15 mouse cellular contexts compared by ENCODE assay signal in genomic region chr3:62352071-62352470, GRCm38 (mm10).
A peak's percentile ranks its signal among the peaks of the same experiment; 100 is the strongest.
DNase-seq lines count a peak whose midpoint lies in the region.
"Had no signal": no experiment of that assay in that cellular context is flagged by ENCODE, and none has a peak within 500 bp of the region (broad histone marks: within the 10 kb centered on the region; RNA-seq: fewer than 3 reads in every experiment).

No protein-coding gene starts in this region.

- DNase-seq in lung, postnatal 36 days, result peak; percentile 34
- no peak for DNase-seq in lung, postnatal 14 days
- peak; percentile 18 for DNase-seq in ZHBTc4 (ENCODE audit: low read depth, low spot score)
- DNase-seq in yolk sac, embryonic 10.5 days (ENCODE audit: low spot score), result peak; percentile 47
- DNase-seq in heart, adult 9 months (ENCODE audit: low spot score in 2 of 2), result no peak
- DNase-seq in cerebellum, postnatal 10 days, result no peak
- DNase-seq: adrenal gland, adult 2 months; adrenal gland, postnatal 10 days; adrenal gland, postnatal 25 days; cerebellum, adult 11 months; cerebellum, adult 18-20 months; cerebellum, adult 8-10 months; cerebellum, adult 9-11 months; cerebellum, postnatal 25 days; forebrain, postnatal 0 days had no signal

Comparison
In these comparisons a context has a peak if more than half of its experiments do, and no peak if none do; other contexts are left out.
1. DNase-seq: peak in lung, postnatal 36 days (single experiment), ZHBTc4 (single experiment) and yolk sac, embryonic 10.5 days (single experiment); none in lung, postnatal 14 days (single experiment), heart, adult 9 months (0 of 2) and cerebellum, postnatal 10 days (0 of 2).